ENCODE assay signal across 8 mouse cellular contexts in the genomic region with DNA sequence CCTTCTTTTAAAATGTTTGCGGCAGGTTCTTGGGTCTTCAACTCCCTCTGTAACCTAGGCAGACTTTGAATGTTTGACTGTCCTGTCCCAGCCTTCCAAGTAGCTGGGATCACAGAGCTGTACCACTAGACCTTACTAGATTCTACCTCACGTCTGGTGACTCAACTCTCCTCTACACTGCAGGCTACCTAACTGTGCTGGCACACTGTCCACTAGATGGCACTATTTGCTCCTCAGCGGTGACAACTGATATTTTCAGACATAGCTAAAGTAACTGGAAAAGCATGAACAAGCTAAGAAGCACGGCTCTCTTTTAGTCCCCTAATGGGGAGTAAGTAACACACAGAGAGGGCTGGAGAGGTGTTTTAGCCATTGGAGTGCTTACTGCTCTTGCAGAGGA. TPM values are rescaled to one million over a fixed set of nuclear protein-coding genes. Genes with fewer than 3 reads are reported as not detected.
DNase-seq lines count a peak whose midpoint lies in the region; ATAC-seq and TF ChIP-seq lines count a peak whose summit lies in the region.

No protein-coding gene starts in this region.

- H3K27me3 ChIP-seq in lung, postnatal 0 days (replicated peaks; ENCODE audit: insufficient read depth, low read length), result no peaks in the 10 kb centered on the region

- peak; percentile 75 for ATAC-seq in lung, postnatal 0 days

- H3K4me1 ChIP-seq in lung, postnatal 0 days (ENCODE audit: insufficient read depth, low read depth, low read length), result no peaks in the 10 kb centered on the region

- intact Hi-C loops in heart, postnatal 14 days (cut with DNase I), result loop anchor here (2.0 kb wide), 1 partner anchor 91 kb away; no protein-coding TSS in a partner anchor

- H3K9me3 ChIP-seq in lung, postnatal 0 days (ENCODE audit: low read length), result no peaks in the 10 kb centered on the region

- DNase-seq in heart, adult 8-10 months (ENCODE audit: low spot score), result peak; percentile 40
- no peak for DNase-seq in heart, adult 11 months
- peak; percentile 35 for DNase-seq in adrenal gland, adult 8-10 months
- peak; percentile 50 for DNase-seq in embryo, embryonic 11.5 days (ENCODE audit: low read depth, low spot score)
- peak; percentile 50 to 64 for DNase-seq in heart, postnatal 14 days
- peak; percentile 52 to 75 for DNase-seq in layer of hippocampus, postnatal 14 days (ENCODE audit: low spot score in 2 of 2)
- peak; percentile 83 for DNase-seq in lung, postnatal 0 days (ENCODE audit: low spot score)
- peak; percentile 63 for DNase-seq in right cerebral cortex, postnatal 14 days

- TF ChIP-seq CTCF in lung, postnatal 0 days (IDR thresholded peaks at IDR 0.05), result peak; percentile 93

- H3K4me2 ChIP-seq in lung, postnatal 0 days (replicated peaks; ENCODE audit: low read depth, low read length), result no peak overlapping the region

- H3K9ac ChIP-seq in lung, postnatal 0 days (replicated peaks; ENCODE audit: low read depth), result no peak overlapping the region

- WGBS in lung, postnatal 0 days, result 27% methylated on average over 4 of the region's 4 CpGs

- no peak overlapping the region for H3K4me3 ChIP-seq in lung, postnatal 0 days (ENCODE audit: low read depth, low read length)

- H3K27ac ChIP-seq in lung, postnatal 0 days (ENCODE audit: low read length), result no peak overlapping the region

- H3K36me3 ChIP-seq in lung, postnatal 0 days (ENCODE audit: insufficient read depth, low read length), result peaks cover 9% of the 10 kb centered on the region

- TF ChIP-seq EP300 in lung, postnatal 0 days (IDR thresholded peaks at IDR 0.05), result no peak

RNA-seq across cellular contexts. Expression of a gene that starts 8.3 kb away (rescaled TPM):
- total RNA-seq in heart, adult 8-10 months (2022), result under 1 TPM in 2 of 4 experiments, not detected in 2; 0.08 to 0.16 TPM
- under 1 TPM in 2 of 4 experiments, not detected in 2; 0.16 to 0.63 TPM for total RNA-seq in adrenal gland, adult 8-10 months (2022)
- total RNA-seq in heart, postnatal 14 days (2021), result under 1 TPM in 1 of 2 experiments, not detected in 1; 0.44 TPM
- 1 to 10 TPM in 1 of 2 experiments, under 1 TPM in 1; 0.46 to 1.3 TPM for total RNA-seq in layer of hippocampus, postnatal 14 days (2021)
- 0.12 TPM in 1 of 2 replicates, not detected in the other for polyA plus RNA-seq in lung, postnatal 0 days (2015; fragmentation: Nextera tagmentation; extraction: Ambion mirVana)

RNA-seq across cellular contexts. Expression of a gene that starts 10.2 kb away (rescaled TPM):
- 10 to 100 TPM; 58.4 to 73.7 (median 68.2) TPM for total RNA-seq in heart, adult 8-10 months (2022)
- 10 to 100 TPM; 44.2 to 54.7 (median 49.3) TPM for total RNA-seq in adrenal gland, adult 8-10 months (2022)
- 10 to 100 TPM; 70.6 to 77.4 TPM for total RNA-seq in heart, postnatal 14 days (2021)
- 10 to 100 TPM; 72.3 to 72.4 TPM for total RNA-seq in layer of hippocampus, postnatal 14 days (2021)
- polyA plus RNA-seq in lung, postnatal 0 days (2015; fragmentation: Nextera tagmentation; extraction: Ambion mirVana), result 28.9 and 30.5 TPM in 2 replicates

RNA-seq across cellular contexts. Expression of a gene that starts 39.5 kb away (rescaled TPM):
- total RNA-seq in heart, adult 8-10 months (2022), result not detected
- under 1 TPM; 0.11 to 0.24 (median 0.18) TPM for total RNA-seq in adrenal gland, adult 8-10 months (2022)
- total RNA-seq in heart, postnatal 14 days (2021), result under 1 TPM; 0.07 TPM
- under 1 TPM; 0.51 to 0.52 TPM for total RNA-seq in layer of hippocampus, postnatal 14 days (2021)
- polyA plus RNA-seq in lung, postnatal 0 days (2015; fragmentation: Nextera tagmentation; extraction: Ambion mirVana), result 0.02 and 0.04 TPM in 2 replicates

RNA-seq across cellular contexts. Expression of a gene that starts 40.2 kb away (rescaled TPM):
- 10 to 100 TPM in 3 of 4 experiments, 1 to 10 TPM in 1; 8.6 to 12.0 (median 10.8) TPM for total RNA-seq in heart, adult 8-10 months (2022)
- total RNA-seq in adrenal gland, adult 8-10 months (2022), result 10 to 100 TPM; 26.0 to 39.4 (median 30.5) TPM
- total RNA-seq in heart, postnatal 14 days (2021), result 10 to 100 TPM; 15.6 to 15.8 TPM
- 10 to 100 TPM; 42.8 to 46.7 TPM for total RNA-seq in layer of hippocampus, postnatal 14 days (2021)
- polyA plus RNA-seq in lung, postnatal 0 days (2015; fragmentation: Nextera tagmentation; extraction: Ambion mirVana), result 12.7 and 16.7 TPM in 2 replicates
